Mouse (Mus musculus) left cerebral cortex, postnatal 36 days (tissue): ENCODE measurements around the gene Zmynd15. TPM values are rescaled to one million over a fixed set of nuclear protein-coding genes. Genes with fewer than 3 reads are reported as not detected.
"Not testable (repeated sequence)": the region's sequence is repeated elsewhere in the genome, so short reads cannot be mapped to it uniquely, and the experiment has no call there.

ENCODE experiments used
- DNase-seq, 2 experiments: peaks; one replicate each; pipeline ENCODE4 v3.0.0; 2021 to 2022; ENCODE audit warnings: low spot score in 2 of 2, mixed read lengths in 1 of 2
- intact Hi-C: fragments of 180-260 bp; cut with DNase I; formaldehyde crosslinking; loops from one replicate; pipeline ENCODE4 v1.15.1; 2025
- total RNA-seq, 2 experiments: library from RNA; stranded (reverse); gene quantifications; 2 replicates each; pipeline ENCODE4 v1.2.3; 2021

Gene Zmynd15
- total RNA-seq, 2 experiments from 2014 or later = 0.12 to 0.86 TPM

DNA sequence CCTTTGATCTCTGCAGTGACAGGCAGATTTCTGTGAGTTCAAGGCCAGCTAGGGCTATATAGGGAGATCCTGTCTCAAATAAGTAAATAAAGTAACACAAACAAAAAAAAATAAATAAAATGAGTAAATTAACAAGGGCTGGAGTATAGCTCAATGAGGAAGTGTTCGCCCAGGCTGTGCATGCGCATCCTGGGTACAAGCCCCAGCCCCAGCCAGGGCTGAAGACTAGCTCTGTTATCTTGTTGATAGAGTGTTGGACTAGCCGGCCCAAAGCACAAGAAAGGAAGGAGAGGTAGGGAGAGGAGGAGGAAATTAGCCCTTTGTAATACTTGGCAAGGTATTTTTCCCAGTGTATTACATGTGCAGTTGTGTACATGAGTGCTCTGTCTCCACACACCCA, 15.3 kb upstream of the Zmynd15 start:
- DNase-seq = no peak
- intact Hi-C loops = no loop called here

- no peak for DNase-seq
- intact Hi-C loops = no loop called here
Measured at GRCm38 (mm10) chr11:70444667-70445066, 14.6 kb upstream of the Zmynd15 start.

DNA sequence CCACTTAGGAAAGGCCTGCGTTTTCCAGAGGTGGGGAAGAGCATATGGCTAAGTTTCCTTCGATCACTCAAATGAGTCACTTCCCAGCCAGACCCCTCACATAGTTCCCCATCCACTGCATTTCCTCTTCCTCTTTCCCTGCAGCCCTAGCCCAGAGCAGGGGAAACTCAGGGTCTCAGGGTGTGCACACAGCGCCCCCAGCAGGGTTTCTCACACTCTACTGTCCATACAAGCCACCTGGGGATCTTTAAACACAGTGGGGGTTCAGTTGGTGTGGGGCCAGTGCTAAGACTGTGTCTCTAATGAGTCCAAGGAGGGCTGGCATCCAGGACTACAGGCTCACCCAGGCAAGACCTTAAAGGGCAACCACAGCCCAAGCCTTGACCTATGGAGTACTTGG, 12.5 kb upstream of the Zmynd15 start:
- intact Hi-C loops = no loop called here
- DNase-seq = no peak

DNA sequence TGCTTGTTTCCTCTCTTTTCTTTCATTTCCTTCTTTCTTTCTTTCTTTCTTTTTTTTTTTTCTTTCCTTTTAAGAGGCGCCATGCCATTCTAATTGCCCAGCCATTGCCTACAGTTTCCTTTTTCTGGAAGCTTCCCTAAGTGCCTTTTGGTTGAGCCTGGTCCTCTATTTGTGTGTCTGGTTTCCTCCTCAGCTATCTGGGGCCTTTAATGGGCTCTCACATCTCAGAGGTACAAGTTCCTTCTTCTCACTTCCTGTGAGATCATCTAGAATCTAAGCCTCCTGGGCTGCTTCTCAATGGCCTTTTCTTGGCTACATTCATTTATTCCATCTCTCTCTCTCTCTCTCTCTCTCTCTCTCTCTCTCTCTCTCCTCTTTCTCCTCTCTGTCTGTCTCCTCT, 11.9 kb upstream of the Zmynd15 start:
- intact Hi-C loops = no loop called here

GRCm38 (mm10) chr11:70450926-70451325, 8.3 kb upstream of the Zmynd15 start:
- DNase-seq = no peak
- intact Hi-C loops = loop anchor here (1.0 to 5.0 kb wide), 2 partner anchors 19 to 56 kb away; partner anchors contain the start of genes Arrb2 and Tm4sf5

More for the DNA sequence above, 11.9 kb upstream of the Zmynd15 start:
- DNase-seq = no peak

- DNase-seq = peak; percentile 95 to 96
- intact Hi-C loops = loop anchor here (1.0 to 5.0 kb wide), 2 partner anchors 20 to 55 kb away; partner anchors contain the start of genes Arrb2 and Tm4sf5
Measured at GRCm38 (mm10) chr11:70451797-70452498, 7.3 kb upstream of the Zmynd15 start, which contains the start of gene Med11. Med11 (plus strand) TSS chr11:70451919.

GRCm38 (mm10) chr11:70453261-70454044, 5.8 kb upstream of the Zmynd15 start:
- DNase-seq = no peak
- intact Hi-C loops = loop anchor here (5.0 kb wide), 1 partner anchor 54 kb away; the partner anchor contains the start of gene Tm4sf5

DNA sequence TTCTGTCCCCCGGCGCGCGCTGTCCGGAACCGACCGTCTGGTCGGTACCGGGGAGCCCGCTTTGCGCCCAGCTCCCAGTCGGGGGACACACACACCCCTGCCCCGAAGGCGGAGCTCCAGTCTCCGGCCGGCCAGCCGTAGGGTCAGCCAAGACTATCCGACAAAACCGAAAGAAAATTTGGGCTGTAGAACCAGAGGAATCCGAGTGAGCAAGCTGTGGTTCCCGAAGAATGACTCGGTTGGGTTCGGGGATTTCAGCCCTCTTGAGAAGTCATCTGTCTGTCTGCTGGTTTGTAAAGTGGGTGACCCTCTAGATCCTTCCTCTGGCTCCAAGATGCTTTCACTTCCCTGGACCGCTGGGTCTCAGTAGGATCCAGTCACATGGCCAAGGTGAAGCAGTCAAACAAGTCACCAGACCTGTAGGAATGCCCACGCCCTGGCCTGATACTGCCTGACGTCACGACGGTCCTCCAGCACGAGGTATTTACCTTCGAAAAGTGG, 418 bp downstream of the Zmynd15 start, which contains the start of gene Cxcl16:
Gene Cxcl16, minus strand, starts transcription at position 384 of the 501 bp plus-strand sequence.
- intact Hi-C loops = no loop called here
- DNase-seq = no peak

- no peak for DNase-seq
- intact Hi-C loops = no loop called here
Measured at GRCm38 (mm10) chr11:70463970-70464369, 4.7 kb downstream of the Zmynd15 start.

- intact Hi-C loops = no loop called here
- DNase-seq = no peak
Measured at GRCm38 (mm10) chr11:70465211-70465610, 6.0 kb downstream of the Zmynd15 start.

GRCm38 (mm10) chr11:70465824-70466223, 6.6 kb downstream of the Zmynd15 start:
- intact Hi-C loops = no loop called here
- no peak for DNase-seq

GRCm38 (mm10) chr11:70467902-70468619, 8.8 kb downstream of the Zmynd15 start:
- intact Hi-C loops = no loop called here

DNA sequence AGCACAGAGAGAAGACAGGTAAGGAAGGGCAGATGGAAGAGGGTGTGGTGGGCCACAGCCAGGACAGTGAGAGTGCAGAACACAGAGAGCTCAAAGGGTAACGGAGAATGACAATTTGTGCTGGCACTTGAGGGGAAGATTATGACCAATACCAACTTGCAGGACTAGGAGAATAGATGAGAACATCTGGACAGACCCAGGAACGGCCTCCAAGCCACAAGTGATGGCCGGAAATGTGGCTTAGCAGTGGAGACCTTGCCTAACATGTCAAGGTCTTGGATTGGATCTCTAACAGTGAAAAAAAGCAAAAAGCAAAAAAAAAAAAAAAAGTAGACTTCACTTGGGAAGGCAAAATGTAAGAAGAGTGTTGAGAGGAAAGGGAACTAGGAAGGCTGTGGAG, 10.5 kb downstream of the Zmynd15 start:
- DNase-seq = no peak
- intact Hi-C loops = no loop called here

More at GRCm38 (mm10) chr11:70467902-70468619, 8.8 kb downstream of the Zmynd15 start:
- DNase-seq = no peak

DNA sequence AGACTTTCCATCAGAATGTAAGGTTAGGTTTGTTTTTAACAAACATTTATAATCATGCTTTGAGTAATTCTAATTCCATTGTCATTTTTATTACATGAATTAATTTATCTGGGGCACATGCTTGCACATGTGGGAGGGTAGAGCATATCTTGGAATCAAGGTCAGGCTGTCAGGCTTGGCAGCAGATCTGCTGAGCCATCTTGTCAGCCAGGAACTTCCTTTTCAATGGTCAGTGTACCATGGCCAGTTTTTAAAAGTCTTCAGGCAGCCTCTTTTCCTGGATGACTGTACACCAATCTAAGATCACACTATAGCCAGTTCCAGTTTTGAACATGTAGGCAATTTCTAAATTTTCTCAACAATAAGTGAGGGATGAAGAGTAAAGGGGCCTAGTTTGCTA, 13.5 kb downstream of the Zmynd15 start:
- intact Hi-C loops = no loop called here
- no peak for DNase-seq

DNA sequence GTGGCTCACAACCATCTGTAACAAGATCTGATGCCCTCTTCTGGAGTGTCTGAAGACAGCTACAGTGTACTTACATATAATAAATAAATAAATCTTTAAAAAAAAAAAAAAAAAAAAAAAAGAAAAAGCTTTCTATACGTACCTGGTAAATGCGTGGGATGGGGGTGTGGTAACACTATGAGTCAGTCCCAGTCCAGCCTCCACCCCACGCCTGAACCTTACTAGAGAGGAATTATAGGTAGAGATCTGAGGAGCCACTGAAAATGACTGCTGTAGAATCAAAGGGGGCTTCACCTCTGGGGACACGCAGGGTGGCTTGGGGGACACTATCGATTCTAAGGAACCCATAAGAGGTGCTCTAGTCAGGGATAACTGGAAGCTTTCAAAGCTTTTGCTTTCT, 14.1 kb downstream of the Zmynd15 start:
- DNase-seq, intact Hi-C loops: not testable (repeated sequence)

- DNase-seq = no peak
- intact Hi-C loops = no loop called here
Measured at GRCm38 (mm10) chr11:70474872-70475534, 15.8 kb downstream of the Zmynd15 start.

- DNase-seq = no peak
- intact Hi-C loops = no loop called here
Measured at GRCm38 (mm10) chr11:70485498-70485897, 26.3 kb downstream of the Zmynd15 start.

- no peak for DNase-seq
- intact Hi-C loops = no loop called here
Measured at GRCm38 (mm10) chr11:70487816-70488215, 28.6 kb downstream of the Zmynd15 start.

GRCm38 (mm10) chr11:70489138-70489537, 29.9 kb downstream of the Zmynd15 start:
- DNase-seq = peak in 1 of 2 experiments; percentile 9
- intact Hi-C loops = no loop called here
